Mouse (Mus musculus): ENCODE data around the gene 6030468B19Rik.

The 6030468B19Rik gene

DNA sequence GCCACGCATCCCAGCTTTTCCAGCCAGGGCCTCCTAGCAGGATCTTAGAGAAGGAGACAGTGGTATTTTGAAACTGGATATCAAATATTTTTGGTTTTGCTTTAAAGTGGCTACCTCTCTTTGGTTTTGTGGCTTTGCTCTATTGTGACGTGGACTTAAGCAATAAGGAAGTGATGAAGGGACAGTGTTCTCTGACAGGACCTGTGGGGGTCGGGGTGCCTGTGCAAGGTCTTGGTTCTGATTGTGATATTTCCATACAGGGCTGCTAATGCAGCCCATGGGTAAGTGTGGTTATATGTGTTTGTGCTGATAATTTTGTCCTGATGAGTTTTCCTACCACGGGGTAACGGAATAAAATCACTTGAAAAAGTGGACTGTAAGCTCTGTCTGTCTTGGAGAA, 57.9 kb downstream of the 6030468B19Rik start:
- no peak for DNase-seq (ENCODE audit: low read depth, low spot score)

DNA sequence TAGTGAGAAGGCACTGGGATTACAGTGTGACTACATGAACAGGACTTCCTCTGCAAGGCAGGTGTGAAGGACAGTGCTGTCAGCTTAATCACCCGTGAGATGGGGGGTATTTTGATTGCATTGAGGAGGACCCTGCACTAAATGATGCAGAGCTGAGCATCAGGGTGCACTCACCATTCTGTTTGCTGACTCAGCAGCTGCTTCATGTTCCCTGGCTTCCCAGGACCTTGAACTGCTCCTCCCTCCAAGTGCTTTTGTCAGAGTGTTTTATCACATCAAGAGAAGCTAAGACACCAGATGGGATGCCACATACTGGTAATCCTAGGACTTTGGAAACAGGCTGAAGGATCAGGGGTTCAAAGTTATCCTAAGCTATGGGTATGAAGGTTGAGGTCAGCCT, 58.5 kb downstream of the 6030468B19Rik start:
- no peak for DNase-seq (ENCODE audit: low read depth, low spot score)

All from forelimb bud, embryonic 11.5 days (tissue).